Mouse (Mus musculus): ENCODE measurements around the gene Chchd3. TPM values are rescaled to one million over a fixed set of nuclear protein-coding genes. Genes with fewer than 3 reads are reported as not detected.

The Chchd3 gene
- polyA plus RNA-seq, 1 experiment from 2014 or later = 150 TPM

DNA sequence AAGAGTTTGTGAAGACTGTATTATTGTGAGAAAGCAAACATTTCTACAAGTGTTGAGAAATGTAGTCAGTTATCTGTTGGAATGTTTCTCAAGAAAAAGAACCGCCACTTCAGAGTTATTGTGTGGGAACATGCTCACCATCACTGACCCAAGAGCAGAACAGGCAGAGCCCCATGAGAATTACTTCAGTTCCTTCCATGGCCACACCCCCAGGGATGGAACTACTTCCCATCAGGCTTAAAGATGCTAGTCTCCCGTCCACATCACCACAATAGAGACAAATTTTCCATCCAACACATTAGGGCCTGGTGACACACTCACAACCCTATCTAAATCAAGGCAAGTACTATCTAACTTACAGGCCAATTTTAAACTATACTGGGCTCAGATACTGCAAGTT, 28.4 kb downstream of the Chchd3 start:
- no peak overlapping the region for H3K27ac ChIP-seq (ENCODE audit: low read depth, low read length)
- no peaks in the 10 kb centered on the region for H3K36me3 ChIP-seq (ENCODE audit: control insufficient read depth, insufficient read depth, low read length)
- H3K4me3 ChIP-seq (ENCODE audit: low read depth, low read length) = no peak overlapping the region
- no peaks in the 10 kb centered on the region for H3K4me1 ChIP-seq (ENCODE audit: control insufficient read depth, insufficient read depth, low read length)
- H3K27me3 ChIP-seq (replicated peaks; ENCODE audit: control insufficient read depth, insufficient read depth, low read length) = no peaks in the 10 kb centered on the region
- H3K4me2 ChIP-seq (ENCODE audit: low read length) = no peak overlapping the region
- 72% methylated on average over 2 of the region's 2 CpGs for WGBS
- ATAC-seq (no peak), DNase-seq (ENCODE audit: low spot score) (no peak)
- H3K9me3 ChIP-seq (replicated peaks; ENCODE audit: control insufficient read depth, low read length) = no peaks in the 10 kb centered on the region
- H3K9ac ChIP-seq (ENCODE audit: low read length) = no peak overlapping the region

DNA sequence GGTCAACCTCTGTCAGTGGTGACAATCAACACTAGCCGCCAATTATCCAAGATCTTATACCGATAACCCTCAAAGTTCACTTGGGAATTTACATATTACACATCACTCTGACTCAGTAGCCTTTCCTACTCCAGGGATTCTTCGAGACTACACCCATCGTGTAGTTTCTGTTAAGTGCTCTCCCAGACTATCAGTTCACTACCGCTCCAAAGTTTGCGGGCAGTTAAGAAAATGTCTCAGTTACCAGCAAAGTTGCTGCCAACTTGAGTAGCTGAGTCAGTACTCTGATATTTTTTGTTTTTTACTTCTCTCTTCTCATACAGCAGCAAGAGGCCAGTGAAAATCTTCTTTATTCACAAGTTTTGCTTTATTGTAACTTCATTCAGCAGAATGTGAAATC, 31.8 kb downstream of the Chchd3 start:
- Histone ChIP-seq H3K9me3 (replicated peaks; ENCODE audit: control insufficient read depth, low read length) (no peaks in the 10 kb centered on the region), H3K36me3 (ENCODE audit: control insufficient read depth, insufficient read depth, low read length) (no peaks in the 10 kb centered on the region), H3K9ac (ENCODE audit: low read length) (no peak overlapping the region), H3K27me3 (replicated peaks; ENCODE audit: control insufficient read depth, insufficient read depth, low read length) (no peaks in the 10 kb centered on the region), H3K4me1 (ENCODE audit: control insufficient read depth, insufficient read depth, low read length) (no peaks in the 10 kb centered on the region), H3K4me2 (ENCODE audit: low read length) (no peak overlapping the region), H3K27ac (ENCODE audit: low read depth, low read length) (no peak overlapping the region), H3K4me3 (ENCODE audit: low read depth, low read length) (no peak overlapping the region)
- DNase-seq (ENCODE audit: low spot score) (no peak), ATAC-seq (no peak)
- WGBS = 98% methylated on average over 6 of the region's 6 CpGs

DNA sequence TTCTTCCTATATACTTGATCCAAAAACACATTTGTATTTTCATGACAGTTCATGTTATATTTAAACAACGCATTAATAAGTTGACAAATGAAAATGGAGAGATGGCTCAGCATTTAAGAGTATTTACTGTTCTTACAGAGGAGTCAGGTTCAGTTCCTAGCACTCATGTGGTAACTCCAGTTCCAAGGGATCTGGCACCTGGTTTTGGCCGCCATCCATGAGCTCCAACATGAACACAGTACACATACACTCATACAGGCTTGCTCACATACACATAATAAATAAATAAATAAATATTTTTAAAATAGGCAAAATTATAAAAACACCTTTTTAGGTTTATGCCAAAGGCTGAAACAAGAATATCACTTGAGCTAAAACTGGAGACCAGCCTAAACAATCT, 35.0 kb downstream of the Chchd3 start:
- H3K4me3 ChIP-seq (ENCODE audit: low read depth, low read length) = no peak overlapping the region
- no peaks in the 10 kb centered on the region for H3K4me1 ChIP-seq (ENCODE audit: control insufficient read depth, insufficient read depth, low read length)
- H3K27me3 ChIP-seq (replicated peaks; ENCODE audit: control insufficient read depth, insufficient read depth, low read length) = no peaks in the 10 kb centered on the region
- WGBS = 97% methylated on average over 2 of the region's 2 CpGs
- no peaks in the 10 kb centered on the region for H3K36me3 ChIP-seq (ENCODE audit: control insufficient read depth, insufficient read depth, low read length)
- no peaks in the 10 kb centered on the region for H3K9me3 ChIP-seq (replicated peaks; ENCODE audit: control insufficient read depth, low read length)
- no peak overlapping the region for H3K27ac ChIP-seq (ENCODE audit: low read depth, low read length)
- H3K4me2 ChIP-seq (ENCODE audit: low read length) = no peak overlapping the region
- DNase-seq (ENCODE audit: low spot score) = no peak
- H3K9ac ChIP-seq (ENCODE audit: low read length) = no peak overlapping the region
- ATAC-seq = no peak

DNA sequence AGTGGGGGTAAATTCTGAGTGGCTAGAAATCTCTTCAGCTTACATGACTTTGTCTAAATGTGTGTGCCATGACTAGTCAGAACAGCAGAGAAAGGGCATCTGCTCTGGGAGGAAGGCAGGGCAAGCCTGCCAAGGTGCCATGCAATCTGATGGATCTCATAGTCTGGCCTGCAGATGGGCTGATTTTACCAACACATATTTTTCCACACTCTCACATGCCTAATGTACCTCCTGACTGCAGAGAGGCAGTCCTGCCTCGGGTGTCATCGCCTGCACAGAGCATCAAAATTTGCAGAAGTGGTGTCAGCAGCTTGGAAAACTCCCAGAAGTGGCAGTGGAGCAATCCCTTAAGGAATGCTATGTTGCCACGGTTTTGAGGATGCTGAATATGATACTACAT, 55.5 kb downstream of the Chchd3 start:
- DNase-seq (ENCODE audit: low spot score) (peak; percentile 64), ATAC-seq (peak; percentile 50; the same call in 1 of the 2 replicates)
- H3K36me3 ChIP-seq (ENCODE audit: control insufficient read depth, insufficient read depth, low read length) = 0 out of 2 replicates have a peak, but pooled peaks cover 6% of the 10 kb centered on the region
- H3K9me3 ChIP-seq (replicated peaks; ENCODE audit: control insufficient read depth, low read length) = no peaks in the 10 kb centered on the region
- H3K27ac ChIP-seq (ENCODE audit: low read depth, low read length) = 0 out of 2 replicates have a peak overlapping the region, but pooled peaks have one; percentile 41
- no peak overlapping the region for H3K9ac ChIP-seq (ENCODE audit: low read length)
- no peaks in the 10 kb centered on the region for H3K4me1 ChIP-seq (ENCODE audit: control insufficient read depth, insufficient read depth, low read length)
- 70% methylated on average over 3 of the region's 3 CpGs for WGBS
- H3K4me3 ChIP-seq (ENCODE audit: low read depth, low read length) = no peak overlapping the region
- H3K4me2 ChIP-seq (ENCODE audit: low read length) = no peak overlapping the region
- H3K27me3 ChIP-seq (replicated peaks; ENCODE audit: control insufficient read depth, insufficient read depth, low read length) = no peaks in the 10 kb centered on the region

DNA sequence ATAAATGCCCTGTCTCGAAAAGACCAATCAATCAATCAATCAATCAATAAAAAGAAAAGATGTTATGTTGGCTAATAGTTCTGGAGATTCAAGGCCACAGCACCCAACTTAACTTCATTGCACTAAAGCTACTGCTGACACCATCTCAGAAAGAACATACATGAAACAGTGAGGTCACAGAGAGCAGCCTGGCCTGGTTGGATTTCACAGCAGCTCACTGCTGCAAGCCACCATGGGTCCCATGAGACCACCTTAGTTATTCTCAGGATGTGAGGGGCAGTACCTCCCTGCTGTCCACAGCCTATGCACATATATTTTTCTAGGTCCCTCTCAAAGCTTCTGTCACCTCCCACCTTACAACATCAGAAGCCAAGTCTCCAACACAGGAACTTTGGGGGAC, 57.1 kb downstream of the Chchd3 start:
- ATAC-seq (no peak), DNase-seq (ENCODE audit: low spot score) (no peak)
- Histone ChIP-seq H3K27ac (ENCODE audit: low read depth, low read length) (no peak overlapping the region), H3K4me3 (ENCODE audit: low read depth, low read length) (no peak overlapping the region), H3K36me3 (ENCODE audit: control insufficient read depth, insufficient read depth, low read length) (0 out of 2 replicates have a peak, but pooled peaks cover 2% of the 10 kb centered on the region), H3K9ac (ENCODE audit: low read length) (no peak overlapping the region), H3K4me2 (ENCODE audit: low read length) (no peak overlapping the region), H3K9me3 (replicated peaks; ENCODE audit: control insufficient read depth, low read length) (no peaks in the 10 kb centered on the region), H3K27me3 (replicated peaks; ENCODE audit: control insufficient read depth, insufficient read depth, low read length) (no peaks in the 10 kb centered on the region), H3K4me1 (ENCODE audit: control insufficient read depth, insufficient read depth, low read length) (no peaks in the 10 kb centered on the region)
- WGBS = 92% methylated on average over 1 of the region's 1 CpGs

DNA sequence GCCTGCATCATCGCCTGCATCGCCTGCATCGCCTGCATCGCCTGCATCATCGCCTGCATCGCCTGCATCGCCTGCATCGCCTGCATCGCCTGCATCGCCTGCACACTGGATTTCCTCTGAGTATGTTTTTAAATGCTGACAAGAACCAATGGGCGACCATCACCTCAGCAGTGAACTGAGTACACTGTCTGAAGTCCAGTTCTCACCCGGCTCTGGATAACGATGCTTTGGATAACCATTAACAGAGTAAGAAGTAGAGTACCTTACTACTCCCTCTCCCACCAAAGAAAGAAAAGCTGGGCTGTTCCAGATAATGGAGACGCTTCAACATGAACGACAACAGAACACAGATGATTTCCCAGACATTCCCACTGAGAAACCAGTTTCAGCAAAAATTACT, 58.8 kb downstream of the Chchd3 start:
- no peak for DNase-seq (ENCODE audit: low spot score)
- ATAC-seq = no peak
- H3K27ac ChIP-seq (ENCODE audit: low read depth, low read length) = no peak overlapping the region
- no peak overlapping the region for H3K4me3 ChIP-seq (ENCODE audit: low read depth, low read length)
- H3K9me3 ChIP-seq (replicated peaks; ENCODE audit: control insufficient read depth, low read length) = no peaks in the 10 kb centered on the region
- no peaks in the 10 kb centered on the region for H3K4me1 ChIP-seq (ENCODE audit: control insufficient read depth, insufficient read depth, low read length)
- no peak overlapping the region for H3K9ac ChIP-seq (ENCODE audit: low read length)
- WGBS = 91% methylated on average over 15 of the region's 15 CpGs
- H3K27me3 ChIP-seq (replicated peaks; ENCODE audit: control insufficient read depth, insufficient read depth, low read length) = no peaks in the 10 kb centered on the region
- no peaks in the 10 kb centered on the region for H3K36me3 ChIP-seq (ENCODE audit: control insufficient read depth, insufficient read depth, low read length)
- no peak overlapping the region for H3K4me2 ChIP-seq (ENCODE audit: low read length)

DNA sequence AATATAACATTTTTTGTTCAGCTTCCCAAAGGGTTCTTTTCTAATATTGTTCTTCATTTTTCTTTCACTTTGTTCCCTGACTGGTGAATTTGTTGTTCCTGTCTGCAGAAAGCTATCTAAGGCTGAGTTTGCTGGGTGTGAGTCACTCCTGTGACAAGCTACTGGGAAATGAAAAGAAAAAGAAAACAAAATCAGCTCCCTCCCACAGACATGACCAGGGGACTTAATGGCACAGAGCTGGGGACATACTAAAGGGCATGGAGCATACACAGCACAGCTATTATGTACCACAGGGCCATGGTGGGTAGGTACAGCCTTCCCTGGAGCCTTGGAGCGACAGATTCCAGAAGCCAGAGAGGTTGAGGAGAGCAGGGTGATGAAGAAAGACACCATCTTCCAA, 63.5 kb downstream of the Chchd3 start:
- no peak overlapping the region for H3K4me2 ChIP-seq (ENCODE audit: low read length)
- H3K27me3 ChIP-seq (replicated peaks; ENCODE audit: control insufficient read depth, insufficient read depth, low read length) = no peaks in the 10 kb centered on the region
- no peak overlapping the region for H3K9ac ChIP-seq (ENCODE audit: low read length)
- H3K9me3 ChIP-seq (replicated peaks; ENCODE audit: control insufficient read depth, low read length) = no peaks in the 10 kb centered on the region
- no peak overlapping the region for H3K4me3 ChIP-seq (ENCODE audit: low read depth, low read length)
- DNase-seq (ENCODE audit: low spot score) = no peak
- ATAC-seq = no peak
- H3K36me3 ChIP-seq (ENCODE audit: control insufficient read depth, insufficient read depth, low read length) = no peaks in the 10 kb centered on the region
- WGBS = 94% methylated on average over 1 of the region's 1 CpGs
- H3K27ac ChIP-seq (ENCODE audit: low read depth, low read length) = no peak overlapping the region
- no peaks in the 10 kb centered on the region for H3K4me1 ChIP-seq (ENCODE audit: control insufficient read depth, insufficient read depth, low read length)

DNA sequence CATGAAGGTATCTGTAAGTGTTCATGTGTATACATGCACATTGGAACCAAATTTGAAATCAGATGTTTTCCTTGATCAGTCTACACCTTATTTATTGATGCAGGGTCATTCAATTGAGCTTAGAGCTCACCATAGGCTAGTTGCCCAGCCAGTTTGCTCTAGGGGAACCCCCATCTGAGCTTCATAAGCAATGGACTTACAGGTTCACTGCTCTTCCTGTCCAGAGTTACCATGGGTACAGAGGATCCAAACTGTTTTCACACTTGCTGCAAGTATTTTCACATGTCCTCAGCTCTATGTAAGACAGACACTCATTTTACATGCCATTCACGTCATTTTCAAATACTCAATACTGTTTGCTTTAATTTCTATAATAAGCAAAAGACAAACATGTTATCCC, 66.2 kb downstream of the Chchd3 start:
- Histone ChIP-seq H3K9me3 (replicated peaks; ENCODE audit: control insufficient read depth, low read length) (no peaks in the 10 kb centered on the region), H3K36me3 (ENCODE audit: control insufficient read depth, insufficient read depth, low read length) (no peaks in the 10 kb centered on the region), H3K4me3 (ENCODE audit: low read depth, low read length) (no peak overlapping the region), H3K9ac (ENCODE audit: low read length) (no peak overlapping the region), H3K4me2 (ENCODE audit: low read length) (no peak overlapping the region), H3K27me3 (replicated peaks; ENCODE audit: control insufficient read depth, insufficient read depth, low read length) (no peaks in the 10 kb centered on the region), H3K27ac (ENCODE audit: low read depth, low read length) (no peak overlapping the region), H3K4me1 (ENCODE audit: control insufficient read depth, insufficient read depth, low read length) (no peaks in the 10 kb centered on the region)
- DNase-seq (ENCODE audit: low spot score) (no peak), ATAC-seq (no peak)
- 94% methylated on average over 1 of the region's 1 CpGs for WGBS

DNA sequence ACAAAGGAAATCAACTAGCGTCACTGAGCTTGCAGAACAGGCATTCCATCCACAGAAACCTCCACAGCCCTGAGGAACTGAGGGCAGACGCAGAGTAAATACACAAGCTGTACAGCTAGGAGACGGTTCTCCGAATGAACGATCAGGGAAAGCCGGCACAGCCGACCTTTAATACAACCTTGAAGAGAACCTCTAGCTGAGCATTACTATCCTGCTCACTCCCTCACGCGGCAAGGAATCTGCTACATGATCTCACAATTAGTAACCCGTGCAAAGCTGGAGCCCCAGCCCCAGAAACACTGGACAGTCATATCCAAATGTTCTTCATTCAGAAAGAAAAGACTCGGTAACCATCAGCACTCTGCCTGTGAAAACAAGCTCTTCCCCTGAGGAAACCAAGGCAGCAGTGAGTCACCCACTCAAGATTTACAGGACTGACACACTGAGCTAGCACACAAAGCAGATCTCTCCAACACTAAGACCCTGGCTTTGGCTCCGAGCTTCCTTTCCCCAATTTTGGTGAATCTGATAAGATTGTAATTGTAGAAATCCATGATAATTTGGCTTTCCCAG, 69.9 kb downstream of the Chchd3 start:
- H3K4me3 ChIP-seq (ENCODE audit: low read depth, low read length) = no peak overlapping the region
- no peak for ATAC-seq
- no peaks in the 10 kb centered on the region for H3K4me1 ChIP-seq (ENCODE audit: control insufficient read depth, insufficient read depth, low read length)
- no peak overlapping the region for H3K4me2 ChIP-seq (ENCODE audit: low read length)
- 86% methylated on average over 12 of the region's 12 CpGs for WGBS
- H3K9ac ChIP-seq (ENCODE audit: low read length) = no peak overlapping the region
- H3K27me3 ChIP-seq (replicated peaks; ENCODE audit: control insufficient read depth, insufficient read depth, low read length) = no peaks in the 10 kb centered on the region
- H3K9me3 ChIP-seq (replicated peaks; ENCODE audit: control insufficient read depth, low read length) = no peaks in the 10 kb centered on the region
- DNase-seq (ENCODE audit: low spot score) = no peak
- H3K36me3 ChIP-seq (ENCODE audit: control insufficient read depth, insufficient read depth, low read length) = no peaks in the 10 kb centered on the region
- no peak overlapping the region for H3K27ac ChIP-seq (ENCODE audit: low read depth, low read length)
